Mouse (Mus musculus) left cerebral cortex, adult 8-10 months (tissue): ENCODE results near the gene Abca7. TPM values are rescaled to one million over a fixed set of nuclear protein-coding genes. Genes with fewer than 3 reads are reported as not detected.
A peak's percentile ranks its signal among the peaks of the same experiment; 100 is the strongest.
"Not testable (repeated sequence)": the region's sequence is repeated elsewhere in the genome, so short reads cannot be mapped to it uniquely, and the experiment has no call there.

Experiments
- DNase-seq, 2 experiments: peaks; one replicate each; pipeline ENCODE4 v3.0.0; 2022; ENCODE audit warnings: low spot score in 2 of 2
- total RNA-seq, 4 experiments: library from RNA; stranded (reverse); gene quantifications; 2 replicates each; pipeline ENCODE4 v1.2.4; 2022

The Abca7 gene
- total RNA-seq, result 10 to 100 TPM; 11.0 to 12.3 (median 12.0) TPM

GRCm38 (mm10) chr10:79996272-79997033, at the start of gene Abca7:
Gene Abca7, plus strand, starts transcription at chr10:79996494.
- DNase-seq, result peak; percentile 90 to 94

GRCm38 (mm10) chr10:79946752-79947322, 49.5 kb upstream of the Abca7 start:
- DNase-seq, result no peak

- DNase-seq, result no peak
Measured at GRCm38 (mm10) chr10:79947502-79947901, 48.8 kb upstream of the Abca7 start.

GRCm38 (mm10) chr10:79949873-79950272, 46.4 kb upstream of the Abca7 start:
- no peak for DNase-seq

DNA sequence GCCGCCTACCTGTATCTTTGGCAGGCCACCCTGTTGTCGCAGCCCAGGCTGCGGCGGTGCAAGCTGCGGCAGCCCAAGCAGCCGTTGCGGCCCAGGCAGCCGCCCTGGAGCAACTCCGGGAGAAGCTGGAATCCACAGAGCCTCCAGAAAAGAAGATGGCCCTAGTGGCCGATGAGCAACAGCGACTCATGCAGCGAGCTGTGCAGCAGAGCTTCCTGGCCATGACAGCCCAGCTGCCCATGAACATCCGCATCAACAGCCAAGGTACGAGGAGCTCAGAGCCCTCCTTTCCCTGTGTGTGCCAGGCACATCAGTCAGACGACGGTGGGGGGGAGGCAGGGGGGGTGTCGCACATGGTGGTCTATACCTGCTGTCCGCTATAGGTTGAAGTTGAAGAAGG, 45.6 kb upstream of the Abca7 start:
- DNase-seq, result no peak

DNA sequence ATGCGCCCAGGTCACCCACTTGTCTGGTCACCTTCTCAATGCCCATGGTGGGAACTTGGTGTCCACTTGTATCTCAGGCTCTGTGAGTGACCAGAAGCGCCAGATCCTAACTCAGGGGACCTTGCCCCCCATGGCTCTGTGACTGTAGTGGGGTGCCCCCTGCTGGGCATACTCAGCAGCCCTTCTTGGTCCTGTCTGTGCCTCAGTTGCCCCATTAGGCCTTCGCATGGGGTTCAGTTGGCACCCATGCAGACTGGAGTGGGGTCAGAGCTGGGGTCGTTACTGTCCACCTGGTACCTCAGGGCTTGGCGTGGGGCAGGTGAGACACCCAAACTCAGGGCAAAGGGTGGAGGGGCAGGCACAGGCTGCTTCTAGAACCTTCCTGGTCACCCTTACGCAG, 42.3 kb upstream of the Abca7 start:
- DNase-seq, result no peak

DNA sequence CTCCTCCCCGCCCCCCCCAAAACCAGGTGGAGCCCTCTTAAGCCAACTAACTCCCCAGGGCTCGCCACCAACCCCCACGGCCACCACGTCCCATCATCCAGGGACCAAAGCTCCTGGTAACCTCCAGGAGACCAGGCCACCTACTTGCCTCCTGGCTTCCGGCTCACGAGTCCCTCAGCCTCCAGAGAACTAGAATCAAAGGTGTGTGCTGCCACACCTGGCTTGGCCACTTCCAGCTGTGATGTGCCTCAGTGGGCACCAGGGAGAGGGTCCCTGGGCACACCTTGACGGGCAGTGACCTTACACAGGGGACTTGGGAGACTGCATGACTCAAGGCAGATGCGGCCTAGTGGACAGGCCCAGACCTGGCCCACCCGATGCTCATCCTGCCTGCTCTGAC, 40.6 kb upstream of the Abca7 start:
- no peak for DNase-seq

DNA sequence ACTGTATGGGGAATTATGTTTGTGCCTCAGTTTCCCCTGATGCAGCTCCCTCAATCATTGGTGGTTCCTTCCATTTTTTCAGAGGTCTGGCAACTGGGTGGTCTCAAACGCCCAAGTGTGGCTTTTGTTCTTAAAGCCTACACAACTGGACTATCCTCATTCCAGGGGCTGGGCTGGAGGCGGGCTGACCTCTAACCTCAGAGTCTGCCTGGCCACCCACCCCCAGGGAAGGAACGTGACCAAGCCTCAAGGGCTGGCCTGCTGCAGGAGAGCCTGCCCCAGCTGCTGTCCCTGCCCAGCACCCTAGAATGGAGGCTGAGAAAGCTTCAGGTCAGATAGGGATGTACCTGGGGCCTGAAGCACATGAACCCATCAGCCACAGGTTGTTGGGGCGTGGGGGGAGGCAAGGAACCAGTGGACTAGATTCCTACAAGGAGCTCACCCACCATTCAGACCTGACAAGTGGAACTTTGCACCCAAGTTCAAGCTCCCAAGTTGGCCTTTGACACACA, 39.6 kb upstream of the Abca7 start:
- no peak for DNase-seq

GRCm38 (mm10) chr10:79958140-79958816, 38.0 kb upstream of the Abca7 start:
- peak in 1 of 2 experiments; percentile 70 for DNase-seq

DNA sequence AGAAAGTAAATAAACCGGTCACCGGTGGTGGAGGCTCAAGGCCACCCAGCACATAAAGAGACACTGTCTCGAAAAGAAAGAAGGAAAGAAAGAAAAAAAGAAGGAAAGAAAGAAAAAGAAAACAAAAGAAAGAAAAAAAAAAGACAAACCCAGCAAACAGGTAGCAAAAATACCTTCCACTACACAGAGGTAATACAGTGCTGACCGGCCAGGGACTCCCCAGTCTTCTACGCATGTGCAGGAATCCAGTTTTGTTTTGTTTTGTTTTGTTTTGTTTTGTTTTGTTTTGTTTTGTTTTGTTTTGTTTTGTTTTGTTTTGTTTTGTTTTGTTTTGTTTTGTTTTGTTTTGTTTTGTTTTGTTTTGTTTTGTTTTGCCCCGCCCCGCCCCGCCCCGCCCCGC, 36.9 kb upstream of the Abca7 start:
- DNase-seq, result not testable (repeated sequence)

DNA sequence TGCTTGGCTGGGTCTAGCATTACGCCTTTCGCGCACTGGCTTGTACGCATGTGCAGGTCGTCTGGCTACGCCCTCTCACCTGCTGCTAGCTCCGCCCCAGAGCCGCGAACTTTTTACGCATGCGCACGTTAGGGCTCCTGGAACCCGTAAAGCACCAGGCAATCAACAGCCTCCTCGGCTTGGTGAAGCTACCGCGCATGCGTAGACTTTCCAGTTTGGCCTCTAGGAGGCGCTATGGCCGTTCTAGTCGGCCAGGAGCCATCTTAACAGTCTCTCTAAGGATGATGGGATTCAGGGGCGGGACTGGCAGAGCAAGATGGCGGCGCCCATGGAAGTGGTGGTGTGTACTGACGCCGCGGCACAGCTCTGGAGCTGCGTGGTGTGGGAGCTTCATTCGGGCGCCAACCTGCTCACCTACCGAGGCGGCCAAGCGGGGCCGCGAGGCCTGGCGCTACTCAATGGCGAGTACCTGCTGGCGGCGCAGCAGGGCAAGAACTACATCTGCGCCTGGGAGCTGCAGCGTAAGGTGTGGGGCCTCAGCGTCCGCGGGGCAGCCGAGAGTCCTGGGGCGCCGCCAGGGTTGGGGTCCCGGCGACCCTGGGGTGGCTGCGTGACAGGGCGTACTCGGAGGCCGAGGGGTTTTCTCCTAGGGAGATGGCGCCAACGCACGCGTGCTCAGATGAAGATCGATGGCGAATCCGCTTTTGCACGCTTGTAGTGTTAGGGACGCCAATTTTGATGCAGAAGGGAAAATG, 36.3 kb upstream of the Abca7 start, which contains the start of gene Wdr18:
Gene Wdr18, plus strand, starts transcription at position 306 of the 755 bp plus-strand sequence.
- peak; percentile 99 for DNase-seq

GRCm38 (mm10) chr10:79960671-79961294, 35.5 kb upstream of the Abca7 start:
- DNase-seq, result no peak

- no peak for DNase-seq
Measured at GRCm38 (mm10) chr10:79964727-79965126, 31.6 kb upstream of the Abca7 start.

GRCm38 (mm10) chr10:79965325-79965724, 31.0 kb upstream of the Abca7 start:
- no peak for DNase-seq

GRCm38 (mm10) chr10:79966886-79967400, 29.4 kb upstream of the Abca7 start:
- DNase-seq, result no peak

DNA sequence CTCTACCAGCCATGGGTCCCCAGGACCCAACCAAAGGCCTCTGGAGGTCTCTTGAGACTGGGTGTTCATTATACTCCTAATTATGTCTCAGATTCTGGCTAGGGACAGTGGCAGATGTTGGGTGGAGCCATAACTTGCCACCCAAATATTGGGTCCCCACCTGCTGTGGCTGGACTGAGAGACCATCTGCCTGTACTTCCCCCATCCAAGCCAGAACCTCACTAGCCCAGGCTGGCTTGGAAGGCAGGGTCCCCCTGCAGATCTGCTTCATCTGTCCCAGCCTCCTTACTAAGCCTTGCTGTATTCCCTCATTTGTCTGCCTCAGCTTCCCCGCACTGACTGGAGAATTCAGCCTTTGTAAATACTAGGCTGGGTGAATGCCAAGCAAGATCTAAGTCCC, 28.1 kb upstream of the Abca7 start:
- no peak for DNase-seq

GRCm38 (mm10) chr10:79969124-79969568, 27.1 kb upstream of the Abca7 start:
- no peak for DNase-seq

GRCm38 (mm10) chr10:79970415-79971182, 25.7 kb upstream of the Abca7 start, which contains the start of gene Grin3b:
Gene Grin3b, plus strand, starts transcription at chr10:79970715.
- no peak for DNase-seq

- DNase-seq, result no peak
Measured at GRCm38 (mm10) chr10:79971183-79971497, 25.2 kb upstream of the Abca7 start.

- DNase-seq, result no peak
Measured at GRCm38 (mm10) chr10:79972831-79973230, 23.5 kb upstream of the Abca7 start.
